Mouse (Mus musculus): ENCODE data around the gene Fam72a.

GRCm38 (mm10) chr1:131489312-131489711 is 38.4 kb upstream of the Fam72a start:
- no peak for TF ChIP-seq CTCF (IDR thresholded peaks at IDR 0.05; ENCODE audit: low read depth, low read length)
- TF ChIP-seq POLR2A (IDR thresholded peaks at IDR 0.05; ENCODE audit: insufficient read depth, low read length), result no peak
